Mouse (Mus musculus) heart, embryonic 16.5 days (tissue): ENCODE data around the gene Eps8. TPM values are rescaled to one million over a fixed set of nuclear protein-coding genes. Genes with fewer than 3 reads are reported as not detected.

Source experiments
- ATAC-seq: fragments of 200-750 bp; cut with Nextera tagmentation; replicated peaks from 2 replicates; pipeline ENCODE4 v1.8.0; 2017; ENCODE audit warnings: moderate number of reproducible peaks; ENCODE audit not compliant: insufficient read depth, low FRiP score; ENCODE audit errors: extremely low read depth
- H3K27ac ChIP-seq: fragments of 300-500 bp; sonication (generic); 2 replicates; pipeline ENCODE4 v1.5.1; 2014; ENCODE audit warnings: mild to moderate bottlenecking, low read length, control low read depth, moderate library complexity
- H3K27me3 ChIP-seq: fragments of 300-500 bp; sonication (generic); 2 replicates; pipeline ENCODE4 v1.6.1; 2014; ENCODE audit warnings: low read length, mixed read lengths; ENCODE audit not compliant: control insufficient read depth, insufficient read depth
- H3K36me3 ChIP-seq: fragments of 300-500 bp; sonication (generic); 2 replicates; pipeline ENCODE4 v1.6.1; 2014; ENCODE audit not compliant: control insufficient read depth, insufficient read depth
- H3K4me1 ChIP-seq: fragments of 300-500 bp; sonication (generic); 2 replicates; pipeline ENCODE4 v1.6.1; 2014; ENCODE audit warnings: low read length, mixed read lengths; ENCODE audit not compliant: control insufficient read depth, insufficient read depth
- H3K4me2 ChIP-seq: fragments of 300-500 bp; sonication (generic); 2 replicates; pipeline ENCODE4 v1.6.1; 2014; ENCODE audit warnings: low read depth, mild to moderate bottlenecking, control low read depth, low read length
- H3K4me3 ChIP-seq: fragments of 300-500 bp; sonication (generic); 2 replicates; pipeline ENCODE4 v1.5.1; 2014; ENCODE audit warnings: mild to moderate bottlenecking, control low read depth, low read length
- H3K9ac ChIP-seq: fragments of 300-500 bp; sonication (generic); 2 replicates; pipeline ENCODE4 v1.6.1; 2014; ENCODE audit warnings: low read length, control low read depth
- H3K9me3 ChIP-seq: fragments of 300-500 bp; sonication (generic); replicated peaks from 2 replicates; pipeline ENCODE4 v1.6.1; 2016; ENCODE audit warnings: low read length; ENCODE audit not compliant: control insufficient read depth
- WGBS: fragments of 180-500 bp; shearing (Covaris S2); extraction: QIAGEN DNeasy Blood & Tissue Kit; methylation state at CpG from one replicate; pipeline ENCODE4 v1.1.7; 2014; 5-methylcytosine and 5-hydroxymethylcytosine counted together
- polyA plus RNA-seq: library from polyadenylated mRNA; unstranded; fragments of >200 nt; fragmentation: Nextera tagmentation; extraction: Ambion mirVana; gene quantifications from 2 replicates; pipeline ENCODE4 v1.2.1, GENCODE M21; 2015

The Eps8 gene
- polyA plus RNA-seq, 1 experiment from 2014 or later: 36.7 TPM

GRCm38 (mm10) chr6:137589245-137589618 lies 65.4 kb downstream of the Eps8 start:
- Histone ChIP-seq H3K27me3 (no peaks in the 10 kb centered on the region), H3K9me3 (no peaks in the 10 kb centered on the region), H3K36me3 (no peaks in the 10 kb centered on the region; the same call in 1 of the 2 replicates), H3K4me3 (no peak overlapping the region), H3K4me1 (no peaks in the 10 kb centered on the region), H3K9ac (no peak overlapping the region), H3K27ac (no peak overlapping the region), H3K4me2 (no peak overlapping the region)
- 73% methylated on average over 3 of the region's 3 CpGs for WGBS
- ATAC-seq: no peak

GRCm38 (mm10) chr6:137588481-137589244 lies 66.0 kb downstream of the Eps8 start:
- H3K4me3 ChIP-seq: no peak overlapping the region
- no peak for ATAC-seq
- no peaks in the 10 kb centered on the region for H3K9me3 ChIP-seq
- WGBS: 84% methylated on average over 10 of the region's 10 CpGs
- no peak overlapping the region for H3K4me2 ChIP-seq
- H3K27ac ChIP-seq: no peak overlapping the region
- no peak overlapping the region for H3K9ac ChIP-seq
- no peaks in the 10 kb centered on the region for H3K27me3 ChIP-seq
- no peaks in the 10 kb centered on the region for H3K4me1 ChIP-seq
- H3K36me3 ChIP-seq: no peaks in the 10 kb centered on the region; the same call in 1 of the 2 replicates

DNA sequence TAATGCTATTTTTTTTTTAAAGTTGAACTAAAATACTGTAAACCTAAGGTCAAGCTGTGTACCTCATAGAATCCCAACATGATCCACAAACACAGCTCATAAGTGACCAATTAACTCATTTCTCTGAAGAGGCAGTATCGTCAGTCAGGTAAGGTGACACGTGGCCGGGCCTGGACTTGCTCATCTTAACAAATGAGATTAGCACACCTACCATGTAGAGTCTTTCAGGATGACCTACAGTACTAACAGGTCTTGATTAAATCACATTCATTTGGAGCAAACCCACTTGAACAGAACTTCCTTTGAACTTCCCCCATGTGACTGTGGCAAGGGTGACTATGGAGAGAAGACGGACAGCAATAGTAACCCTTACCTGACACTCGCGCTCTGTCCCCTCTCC lies 66.8 kb downstream of the Eps8 start:
- no peaks in the 10 kb centered on the region; the same call in 1 of the 2 replicates for H3K36me3 ChIP-seq
- H3K27me3 ChIP-seq: no peaks in the 10 kb centered on the region
- no peak overlapping the region for H3K9ac ChIP-seq
- no peak for ATAC-seq
- 79% methylated on average over 6 of the region's 6 CpGs for WGBS
- H3K4me3 ChIP-seq: no peak overlapping the region
- no peaks in the 10 kb centered on the region for H3K9me3 ChIP-seq
- H3K4me2 ChIP-seq: no peak overlapping the region
- no peaks in the 10 kb centered on the region for H3K4me1 ChIP-seq
- H3K27ac ChIP-seq: no peak overlapping the region

DNA sequence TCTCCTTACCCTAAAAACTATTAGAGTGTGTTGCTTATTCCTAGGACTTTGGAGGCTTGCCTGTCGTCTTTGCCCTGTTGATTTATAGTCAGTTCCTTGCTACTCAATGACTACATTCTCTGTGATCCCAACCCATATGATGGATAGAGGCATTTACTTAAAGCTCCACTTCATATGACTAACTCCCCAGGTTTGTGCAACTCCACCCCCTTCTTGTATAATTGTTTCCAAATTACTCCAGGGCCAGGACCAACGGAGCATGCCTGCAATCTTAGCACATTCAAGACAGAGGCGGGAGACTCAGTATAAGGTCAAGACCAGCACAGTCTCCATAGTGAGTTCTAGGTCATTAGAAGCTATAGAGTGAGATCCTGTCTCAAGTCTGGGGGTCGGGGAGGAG lies 69.4 kb downstream of the Eps8 start:
- Histone ChIP-seq H3K9ac (no peak overlapping the region), H3K9me3 (no peaks in the 10 kb centered on the region), H3K36me3 (no peaks in the 10 kb centered on the region; the same call in 1 of the 2 replicates), H3K27me3 (no peaks in the 10 kb centered on the region), H3K4me1 (0 out of 2 replicates have a peak, but pooled peaks cover 3% of the 10 kb centered on the region), H3K27ac (no peak overlapping the region), H3K4me3 (no peak overlapping the region), H3K4me2 (no peak overlapping the region)
- 76% methylated on average over 4 of the region's 4 CpGs for WGBS
- ATAC-seq: no peak

- H3K4me1 ChIP-seq: 0 out of 2 replicates have a peak, but pooled peaks cover 3% of the 10 kb centered on the region
- H3K9ac ChIP-seq: no peak overlapping the region
- no peak overlapping the region for H3K27ac ChIP-seq
- H3K27me3 ChIP-seq: no peaks in the 10 kb centered on the region
- no peak overlapping the region for H3K4me3 ChIP-seq
- ATAC-seq: no peak
- WGBS: 79% methylated on average over 5 of the region's 5 CpGs
- no peaks in the 10 kb centered on the region for H3K9me3 ChIP-seq
- no peak overlapping the region for H3K4me2 ChIP-seq
- no peaks in the 10 kb centered on the region for H3K36me3 ChIP-seq
Measured at GRCm38 (mm10) chr6:137583056-137583455, 71.6 kb downstream of the Eps8 start.

- Histone ChIP-seq H3K27me3 (no peaks in the 10 kb centered on the region), H3K27ac (no peak overlapping the region), H3K4me1 (0 out of 2 replicates have a peak, but pooled peaks cover 3% of the 10 kb centered on the region), H3K9me3 (no peaks in the 10 kb centered on the region), H3K4me3 (no peak overlapping the region), H3K4me2 (no peak overlapping the region), H3K9ac (no peak overlapping the region), H3K36me3 (no peaks in the 10 kb centered on the region)
- ATAC-seq: no peak
- WGBS: 69% methylated on average over 19 of the region's 19 CpGs
Measured at GRCm38 (mm10) chr6:137582207-137582889, 72.3 kb downstream of the Eps8 start.

DNA sequence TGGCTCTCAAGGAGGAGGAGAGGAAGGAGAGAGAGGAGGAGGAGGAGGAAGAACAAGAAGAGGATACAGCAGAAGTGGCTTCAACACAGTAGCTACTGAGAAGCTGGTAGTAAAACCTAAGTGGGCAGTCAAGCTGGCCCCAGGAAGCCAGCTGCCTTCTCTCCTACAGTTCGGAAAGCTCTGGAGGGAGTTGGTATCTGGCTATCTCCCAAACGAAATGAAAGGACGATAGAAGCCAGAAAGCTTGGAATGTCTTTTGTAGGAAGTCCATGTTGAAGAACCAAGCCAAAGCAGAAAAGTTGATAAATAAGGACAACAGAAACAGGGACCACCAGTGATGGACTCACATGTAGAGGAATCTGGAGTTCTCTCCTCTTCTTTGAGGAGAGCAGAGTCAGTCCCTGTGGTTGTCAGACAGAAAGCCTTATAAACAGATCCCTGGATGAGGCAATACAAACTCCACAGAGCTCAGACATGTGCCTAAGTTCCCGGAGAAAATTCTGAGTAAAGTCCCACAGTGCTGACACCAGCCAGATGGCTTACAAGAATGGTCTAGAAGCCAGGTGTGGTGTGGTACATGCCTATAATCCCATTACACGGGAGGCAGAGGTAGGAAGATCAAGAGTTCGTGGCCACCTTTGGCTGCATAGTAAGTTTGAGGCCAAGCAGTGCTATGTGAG lies 73.2 kb downstream of the Eps8 start:
- H3K4me2 ChIP-seq: no peak overlapping the region
- no peak for ATAC-seq
- H3K4me3 ChIP-seq: no peak overlapping the region
- no peak overlapping the region for H3K9ac ChIP-seq
- WGBS: 57% methylated on average over 6 of the region's 6 CpGs
- no peaks in the 10 kb centered on the region for H3K9me3 ChIP-seq
- no peaks in the 10 kb centered on the region for H3K27me3 ChIP-seq
- H3K36me3 ChIP-seq: no peaks in the 10 kb centered on the region
- H3K27ac ChIP-seq: no peak overlapping the region
- H3K4me1 ChIP-seq: peaks cover 8% of the 10 kb centered on the region

DNA sequence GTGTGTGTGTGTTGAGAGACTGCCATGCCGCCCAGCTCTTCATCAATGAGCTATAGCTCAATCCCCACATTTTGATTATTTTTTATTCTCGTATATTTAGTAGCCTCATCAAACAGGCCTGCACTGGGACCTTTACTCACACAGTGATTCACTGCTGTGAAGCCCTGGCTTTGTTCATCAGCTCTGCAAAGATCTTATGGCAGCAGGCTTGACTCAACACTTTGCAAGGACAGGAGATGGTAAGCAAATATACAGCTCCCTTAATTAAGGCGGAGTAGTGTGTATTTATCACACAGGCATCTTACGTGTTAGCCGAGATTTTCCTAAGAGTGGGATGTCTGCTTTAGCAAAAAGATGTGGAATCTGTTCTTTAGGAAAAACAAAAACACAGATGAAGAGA lies 74.2 kb downstream of the Eps8 start:
- Histone ChIP-seq H3K4me3 (no peak overlapping the region), H3K36me3 (no peaks in the 10 kb centered on the region), H3K27ac (no peak overlapping the region), H3K9me3 (no peaks in the 10 kb centered on the region), H3K4me2 (no peak overlapping the region), H3K9ac (no peak overlapping the region), H3K27me3 (no peaks in the 10 kb centered on the region), H3K4me1 (peaks cover 8% of the 10 kb centered on the region)
- WGBS: 88% methylated on average over 5 of the region's 5 CpGs
- ATAC-seq: no peak
